Mouse (Mus musculus) spleen, adult 2 months (tissue): ENCODE results near the gene Rnf4.

Experiments
- CTCF ChIP-seq: fragments of 200-500 bp; IDR thresholded peaks from 2 replicates; pipeline ENCODE4 v1.5.1; 2011; ENCODE audit warnings: mild to moderate bottlenecking, inconsistent platforms; ENCODE audit not compliant: insufficient read depth, insufficient read length, insufficient replicate concordance; ENCODE audit errors: extremely low read depth
- POLR2A ChIP-seq: fragments of 200-500 bp; IDR thresholded peaks from 2 replicates; pipeline ENCODE4 v1.6.1; 2011; ENCODE audit warnings: low read depth, low read length, inconsistent platforms

GRCm38 (mm10) chr5:34287001-34287837, 48.9 kb upstream of the Rnf4 start:
- TF ChIP-seq POLR2A (no peak), CTCF (no peak)
